Mouse (Mus musculus) neural tube, embryonic 12.5 days (tissue): ENCODE measurements around the gene Hoxb1. TPM values are rescaled to one million over a fixed set of nuclear protein-coding genes. Genes with fewer than 3 reads are reported as not detected.

Experiments
- ATAC-seq: fragments of 200-750 bp; cut with Nextera tagmentation; 2 replicates; pipeline ENCODE4 v1.8.0; 2017; ENCODE audit warnings: low read depth, mild to moderate bottlenecking, moderate TSS enrichment, moderate library complexity; ENCODE audit not compliant: low FRiP score
- H3K27ac ChIP-seq: fragments of 300-500 bp; sonication (generic); 2 replicates; pipeline ENCODE4 v1.5.1; 2016
- H3K27me3 ChIP-seq: fragments of 300-500 bp; sonication (generic); replicated peaks from 2 replicates; pipeline ENCODE4 v1.6.1; 2016; ENCODE audit warnings: mild to moderate bottlenecking
- H3K36me3 ChIP-seq: fragments of 300-500 bp; sonication (generic); 2 replicates; pipeline ENCODE4 v1.6.1; 2016; ENCODE audit warnings: mild to moderate bottlenecking
- H3K4me1 ChIP-seq: fragments of 300-500 bp; sonication (generic); 2 replicates; pipeline ENCODE4 v1.6.1; 2016
- H3K4me2 ChIP-seq: fragments of 300-500 bp; sonication (generic); replicated peaks from 2 replicates; pipeline ENCODE4 v1.6.1; 2016; ENCODE audit warnings: mild to moderate bottlenecking
- H3K4me3 ChIP-seq: fragments of 300-500 bp; sonication (generic); 2 replicates; pipeline ENCODE4 v1.5.1; 2016
- H3K9ac ChIP-seq: fragments of 300-500 bp; sonication (generic); 2 replicates; pipeline ENCODE4 v1.6.1; 2016; ENCODE audit warnings: mild to moderate bottlenecking
- H3K9me3 ChIP-seq: fragments of 300-500 bp; sonication (generic); 2 replicates; pipeline ENCODE4 v1.6.1; 2016; ENCODE audit warnings: mild to moderate bottlenecking
- WGBS: fragments of 180-500 bp; shearing (Covaris S2); methylation state at CpG from one replicate; pipeline ENCODE4 v1.1.7; 2016; 5-methylcytosine and 5-hydroxymethylcytosine counted together
- microRNA counts: library from miRNA; unstranded; fragments of <30 nt; microRNA quantifications from one replicate; lab custom pipeline; 2017
- microRNA-seq: library from miRNA; unstranded; fragments of <30 nt; microRNA quantifications from one replicate; pipeline ENCODE4, GENCODE M21; 2017
- polyA plus RNA-seq: library from polyadenylated mRNA; unstranded; fragments of >200 nt; fragmentation: Nextera tagmentation; extraction: Ambion mirVana; gene quantifications from 2 replicates; pipeline ENCODE4 v1.2.1, GENCODE M21; 2016

Gene Hoxb1
- polyA plus RNA-seq, 1 experiment from 2014 or later: 8.1 TPM

- ATAC-seq: no peak
- WGBS: 85% methylated on average over 5 of the region's 5 CpGs
- Histone ChIP-seq H3K9me3 (peaks cover 10% of the 10 kb centered on the region; the same call in 1 of the 2 replicates), H3K36me3 (no peaks in the 10 kb centered on the region), H3K27ac (no peak overlapping the region), H3K4me1 (peaks cover 31% of the 10 kb centered on the region), H3K4me2 (no peak overlapping the region), H3K9ac (no peak overlapping the region), H3K27me3 (no peaks in the 10 kb centered on the region), H3K4me3 (no peak overlapping the region)
Observed at GRCm38 (mm10) chr11:96411019-96411418, 45.5 kb downstream of the Hoxb1 start.

GRCm38 (mm10) chr11:96411934-96412333, 46.4 kb downstream of the Hoxb1 start:
- WGBS: 77% methylated on average over 4 of the region's 4 CpGs

GRCm38 (mm10) chr11:96412941-96413491, 47.5 kb downstream of the Hoxb1 start:
- Histone ChIP-seq H3K4me3 (no peak overlapping the region), H3K27me3 (no peaks in the 10 kb centered on the region), H3K27ac (no peak overlapping the region), H3K9ac (no peak overlapping the region), H3K4me2 (0 out of 2 replicates have a peak overlapping the region, but pooled peaks have one; percentile 14), H3K9me3 (peaks cover 10% of the 10 kb centered on the region; the same call in 1 of the 2 replicates), H3K36me3 (no peaks in the 10 kb centered on the region), H3K4me1 (peaks cover 23% of the 10 kb centered on the region)
- ATAC-seq: no peak
- 85% methylated on average over 9 of the region's 9 CpGs for WGBS

More at GRCm38 (mm10) chr11:96411934-96412333, 46.4 kb downstream of the Hoxb1 start:
- no peaks in the 10 kb centered on the region for H3K27me3 ChIP-seq
- H3K27ac ChIP-seq: no peak overlapping the region
- H3K4me3 ChIP-seq: no peak overlapping the region
- peaks cover 10% of the 10 kb centered on the region; the same call in 1 of the 2 replicates for H3K9me3 ChIP-seq
- ATAC-seq: no peak
- H3K9ac ChIP-seq: no peak overlapping the region
- no peaks in the 10 kb centered on the region for H3K36me3 ChIP-seq
- H3K4me1 ChIP-seq: peaks cover 27% of the 10 kb centered on the region
- no peak overlapping the region for H3K4me2 ChIP-seq

GRCm38 (mm10) chr11:96413527-96413926, 48.0 kb downstream of the Hoxb1 start:
- Histone ChIP-seq H3K4me3 (no peak overlapping the region), H3K4me1 (peaks cover 18% of the 10 kb centered on the region), H3K9ac (no peak overlapping the region), H3K27ac (no peak overlapping the region), H3K9me3 (peaks cover 10% of the 10 kb centered on the region; the same call in 1 of the 2 replicates), H3K27me3 (no peaks in the 10 kb centered on the region), H3K4me2 (0 out of 2 replicates have a peak overlapping the region, but pooled peaks have one; percentile 14), H3K36me3 (no peaks in the 10 kb centered on the region)
- ATAC-seq: no peak
- 44% methylated on average over 8 of the region's 8 CpGs for WGBS

GRCm38 (mm10) chr11:96414002-96414401, 48.5 kb downstream of the Hoxb1 start:
- no peak overlapping the region for H3K27ac ChIP-seq
- H3K9ac ChIP-seq: no peak overlapping the region
- 73% methylated on average over 2 of the region's 2 CpGs for WGBS
- H3K4me3 ChIP-seq: no peak overlapping the region
- H3K36me3 ChIP-seq: no peaks in the 10 kb centered on the region
- no peak for ATAC-seq
- H3K9me3 ChIP-seq: peaks cover 10% of the 10 kb centered on the region; the same call in 1 of the 2 replicates
- H3K27me3 ChIP-seq: no peaks in the 10 kb centered on the region
- no peak overlapping the region for H3K4me2 ChIP-seq
- H3K4me1 ChIP-seq: peaks cover 13% of the 10 kb centered on the region

MicroRNAs encoded within 50 kb of the gene (microRNA counts, 519-probe panel; counts per million panel counts)
- microRNA mmu-miR-10a (lab: Ali Mortazavi, UCI): 8,053 counts per million, percentile 98 among the panel's probes with 10 or more counts

Small RNAs within 50 kb of the gene (microRNA-seq; reads per million reads assigned to microRNA genes)
- gene Mir10a: 192,468 reads per million, percentile 100 among the genes with 10 or more reads in this experiment

Other genes with a start within 250 kb of the Hoxb1 start
- gene Ttll6, start 232.0 kb upstream of the Hoxb1 start, polyA plus RNA-seq: not detected in 2 replicates
- gene Hoxb13, start 171.4 kb upstream of the Hoxb1 start, polyA plus RNA-seq: 1.1 and 7.6 TPM in 2 replicates
- gene Hoxb9, start 94.3 kb upstream of the Hoxb1 start, polyA plus RNA-seq: 76.1 and 90.5 TPM in 2 replicates
- 35.7 and 53.3 TPM in 2 replicates for gene Hoxb8, start 83.8 kb upstream of the Hoxb1 start, polyA plus RNA-seq
- 97.1 and 101 TPM in 2 replicates for gene Hoxb7, start 79.1 kb upstream of the Hoxb1 start, polyA plus RNA-seq
- gene Hoxb6, start 73.3 kb upstream of the Hoxb1 start, polyA plus RNA-seq: 145 and 151 TPM in 2 replicates
- gene Hoxb5, start 62.4 kb upstream of the Hoxb1 start, polyA plus RNA-seq: 79.2 and 94.7 TPM in 2 replicates
- 10.2 and 15.1 TPM in 2 replicates for gene Hoxb4, start 47.5 kb upstream of the Hoxb1 start, polyA plus RNA-seq
- 21.2 and 26.5 TPM in 2 replicates for gene Hoxb3, start 42.4 kb upstream of the Hoxb1 start, polyA plus RNA-seq
- gene Hoxb2, start 15.2 kb upstream of the Hoxb1 start, polyA plus RNA-seq: 109 and 119 TPM in 2 replicates
- 2.2 and 2.8 TPM in 2 replicates for gene Skap1, start 98.8 kb downstream of the Hoxb1 start, polyA plus RNA-seq